Mouse (Mus musculus) left cerebral cortex, adult 11 months (tissue): ENCODE results near the gene Rragb.
"Not testable (repeated sequence)": the region's sequence is repeated elsewhere in the genome, so short reads cannot be mapped to it uniquely, and the experiment has no call there.

Source experiments
- DNase-seq: peaks from one replicate; pipeline ENCODE4 v3.0.0; 2022; ENCODE audit warnings: low spot score

Rragb gene

DNA sequence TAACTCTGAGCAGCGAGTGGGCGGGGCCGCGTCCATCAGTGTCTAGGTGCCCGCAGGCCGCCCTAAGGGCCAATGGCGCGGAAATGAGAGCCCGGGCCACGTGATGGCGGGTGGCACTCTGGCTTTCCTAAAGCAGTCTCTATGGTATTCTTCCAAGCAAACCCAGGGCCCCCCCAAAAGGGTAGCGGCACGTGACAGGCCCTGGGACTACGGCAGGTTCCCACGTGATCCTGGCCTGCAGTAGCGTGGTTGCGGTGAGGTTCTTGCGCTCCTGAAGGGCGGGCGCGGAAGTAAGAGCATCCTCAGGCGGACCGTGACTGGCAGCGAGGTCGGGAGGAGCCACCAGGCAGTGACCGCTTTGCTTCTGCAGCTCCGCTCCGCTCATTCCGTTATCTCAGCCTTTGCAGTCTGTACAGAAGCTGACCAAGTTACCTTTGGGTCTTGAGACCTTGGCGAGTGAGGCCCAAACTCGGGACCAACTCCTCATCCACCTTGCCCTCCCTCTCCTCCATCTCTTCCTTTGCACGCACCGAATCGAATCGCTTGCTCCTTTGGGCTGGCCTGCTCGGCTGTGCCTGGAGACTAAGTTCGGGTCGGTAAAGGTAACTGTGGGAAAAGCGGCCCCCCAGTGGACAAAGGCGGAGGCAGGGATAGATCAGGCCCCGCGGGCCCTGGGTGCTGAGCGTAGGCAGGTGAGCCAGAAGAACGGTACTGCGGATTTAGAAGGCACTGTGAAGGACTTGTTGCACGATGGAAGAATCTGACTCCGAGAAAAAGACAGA, at the start of gene Rragb:
Gene Rragb, plus strand, starts transcription at position 248 of the 782 bp plus-strand sequence.
- DNase-seq = peak; percentile 85

DNA sequence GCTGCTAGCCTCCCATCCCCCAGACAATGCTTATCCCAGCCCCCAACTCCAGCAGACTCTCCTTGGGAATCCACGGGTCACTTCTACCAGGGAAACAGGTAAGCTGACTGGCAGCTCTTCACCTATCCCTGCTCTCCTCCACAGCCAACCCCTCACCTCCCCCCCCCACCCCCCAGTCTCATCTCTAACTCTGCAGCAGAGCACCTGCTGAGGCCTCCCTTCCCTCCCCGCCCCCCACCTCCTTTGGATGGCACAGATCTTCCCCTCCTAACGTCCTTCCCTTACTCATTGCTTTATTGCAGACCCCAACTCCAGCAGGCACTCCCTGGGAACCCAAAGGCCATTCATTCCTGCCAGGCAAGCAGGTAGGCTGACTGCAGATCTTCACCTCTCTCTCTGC, 21.3 kb upstream of the Rragb start, which contains the start of gene Foxr2:
Gene Foxr2, plus strand, starts transcription at position 301 of the 400 bp plus-strand sequence.
- no peak for DNase-seq

DNA sequence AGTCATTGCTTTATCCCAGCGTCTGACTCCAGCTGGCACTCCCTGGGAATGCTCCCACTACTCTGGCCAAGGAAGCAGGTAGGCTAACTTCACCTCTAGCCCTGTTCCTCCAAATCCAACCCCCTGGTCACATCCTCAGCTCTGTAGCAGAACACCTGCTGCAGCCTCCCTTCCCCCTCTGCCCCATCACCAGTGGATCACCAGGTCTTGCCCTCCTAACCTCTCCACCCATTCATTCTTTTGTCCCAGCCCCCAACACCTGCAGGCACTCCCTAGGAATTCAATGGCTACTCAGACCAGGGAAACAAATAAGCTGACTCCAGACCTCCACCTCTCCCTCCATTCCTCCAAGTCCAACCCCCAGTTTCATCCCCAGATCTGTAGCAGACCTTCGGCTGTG, 20.8 kb upstream of the Rragb start:
- DNase-seq = no peak

DNA sequence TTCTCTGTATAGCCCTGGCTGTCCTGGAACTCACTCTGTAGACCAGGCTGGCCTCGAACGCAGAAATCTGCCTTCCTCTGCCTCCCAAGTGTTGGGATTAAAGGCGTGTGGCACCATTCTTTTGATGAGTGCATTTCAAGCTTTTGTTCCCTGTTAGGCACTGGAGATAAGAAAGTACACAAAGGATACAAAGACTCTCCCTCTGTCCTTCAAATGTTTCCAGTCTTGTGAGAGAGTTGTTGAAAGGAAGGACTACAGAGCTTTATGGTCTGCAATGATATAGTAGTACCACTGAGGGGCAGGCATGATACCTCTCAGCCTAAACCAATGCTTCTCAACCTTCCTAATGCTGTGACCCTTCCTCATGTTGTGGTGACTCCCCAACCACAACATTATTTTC, 2.9 kb downstream of the Rragb start:
- DNase-seq = no peak

DNA sequence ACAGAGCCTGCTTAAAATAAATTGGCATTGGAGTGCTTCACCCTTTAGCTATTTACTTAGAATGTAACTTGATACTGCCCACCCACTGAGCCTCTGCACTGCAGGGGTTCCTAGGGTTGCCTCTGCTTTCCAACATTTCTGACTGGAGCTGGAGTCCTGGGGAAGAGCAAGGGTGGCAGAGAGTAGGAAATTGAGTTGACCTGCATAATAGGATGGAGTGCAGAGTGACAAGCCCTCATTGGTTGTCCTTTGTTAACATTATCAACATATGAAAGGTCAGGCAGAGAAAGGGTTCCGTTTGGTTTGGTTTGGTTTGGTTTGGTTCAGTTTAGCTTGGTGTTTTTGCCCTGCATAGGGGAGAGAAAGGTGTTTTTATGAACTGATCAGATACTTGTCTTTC, 12.0 kb downstream of the Rragb start:
- no peak for DNase-seq

DNA sequence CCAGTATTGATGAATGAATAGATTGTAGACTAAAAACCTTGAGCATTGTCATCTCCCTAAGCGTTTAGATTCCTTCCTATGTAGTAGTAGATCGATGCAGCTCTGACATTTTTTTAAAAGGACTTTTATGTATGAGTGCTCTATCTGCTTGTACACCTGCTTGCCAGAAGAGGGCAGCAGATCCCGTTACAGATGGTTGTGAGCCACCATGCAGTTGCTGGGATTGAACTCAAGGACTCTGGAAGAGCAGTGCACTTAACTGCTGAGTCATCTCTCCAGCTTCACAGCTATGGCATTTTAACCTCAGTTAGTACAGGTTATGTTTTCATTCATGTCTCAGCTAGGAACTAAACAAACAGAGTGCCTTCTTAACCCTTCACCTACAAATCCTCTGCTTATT, 15.5 kb downstream of the Rragb start:
- no peak for DNase-seq

DNA sequence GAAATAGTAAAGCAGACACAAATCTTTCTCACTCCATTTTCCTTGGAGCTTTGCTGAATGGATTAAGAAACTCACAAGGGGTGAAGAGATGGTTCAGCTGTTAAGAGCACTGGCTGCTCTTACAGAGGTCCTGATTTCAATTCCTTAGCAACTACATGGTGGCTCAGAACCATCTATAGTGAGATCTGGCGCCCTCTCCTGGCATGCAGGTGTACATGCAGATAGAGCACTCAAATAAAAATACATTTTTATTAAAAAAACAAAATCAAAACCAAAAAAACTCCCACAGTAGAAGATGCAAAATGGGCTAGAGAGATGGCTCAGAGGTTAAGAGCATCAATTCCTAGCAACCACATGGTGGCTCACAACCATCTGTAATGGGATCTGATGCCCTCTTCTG, 35.0 kb downstream of the Rragb start:
- no peak for DNase-seq

DNA sequence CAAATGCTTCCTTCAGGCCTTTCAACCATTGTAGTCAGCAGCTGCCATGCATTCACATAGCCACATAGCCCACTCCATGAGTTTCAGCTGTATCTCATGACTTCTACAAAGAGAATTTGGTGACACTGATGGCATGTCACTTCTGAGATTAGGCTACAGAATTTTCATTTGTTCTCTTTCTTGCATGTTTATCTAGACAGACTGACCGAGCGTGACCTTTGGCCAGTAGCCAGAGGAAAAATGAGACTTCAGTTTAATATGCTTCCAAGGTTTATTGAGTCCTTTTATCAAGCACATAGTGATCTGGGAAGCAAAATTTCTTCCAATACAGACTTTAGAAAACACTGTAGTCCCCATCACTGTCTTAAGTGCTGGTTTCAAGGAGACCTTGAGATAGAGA, 42.4 kb downstream of the Rragb start:
- DNase-seq = no peak

DNA sequence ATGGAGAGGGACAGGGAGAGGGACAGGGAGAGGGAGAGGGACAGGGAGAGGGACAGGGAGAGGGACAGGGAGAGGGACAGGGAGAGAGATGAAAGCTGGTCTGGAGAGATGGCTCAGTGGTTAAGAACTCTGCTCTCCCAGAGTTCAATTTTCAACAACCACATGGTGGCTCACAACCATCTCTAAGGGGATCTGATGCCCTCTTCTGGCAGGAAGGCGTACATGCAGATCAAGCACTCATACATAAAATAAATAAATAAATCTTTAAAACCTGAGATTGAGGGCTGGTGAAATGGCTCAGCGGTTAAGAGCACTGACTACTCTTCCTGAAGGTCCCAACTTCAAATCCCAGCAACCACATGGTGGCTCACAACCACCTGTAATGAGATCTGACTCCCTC, 59.4 kb downstream of the Rragb start:
- not testable (repeated sequence) for DNase-seq

DNA sequence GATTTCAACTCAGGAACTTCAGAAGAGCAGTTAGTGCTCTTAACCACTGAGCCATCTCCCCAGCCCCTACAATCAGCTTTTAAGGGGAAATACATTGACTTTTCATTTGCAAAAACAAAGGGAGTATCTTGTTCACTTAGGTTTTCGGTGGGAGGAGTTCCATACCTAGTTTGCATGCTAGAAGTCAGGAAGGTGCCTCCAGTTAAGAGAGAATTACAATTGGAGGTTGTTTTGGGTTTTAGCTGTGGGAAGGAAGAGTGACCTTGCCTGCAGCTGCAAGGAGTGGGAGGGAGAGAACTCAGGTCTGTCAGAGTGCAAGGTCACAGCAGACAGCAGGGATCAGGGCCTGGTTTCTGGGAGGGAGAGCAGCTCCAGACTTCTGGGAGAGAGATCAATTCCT, 71.3 kb downstream of the Rragb start:
- no peak for DNase-seq
